Mouse (Mus musculus): Measurements from ENCODE around the gene Tshr.
A peak's percentile ranks its signal among the peaks of the same experiment; 100 is the strongest.

Gene Tshr

DNA sequence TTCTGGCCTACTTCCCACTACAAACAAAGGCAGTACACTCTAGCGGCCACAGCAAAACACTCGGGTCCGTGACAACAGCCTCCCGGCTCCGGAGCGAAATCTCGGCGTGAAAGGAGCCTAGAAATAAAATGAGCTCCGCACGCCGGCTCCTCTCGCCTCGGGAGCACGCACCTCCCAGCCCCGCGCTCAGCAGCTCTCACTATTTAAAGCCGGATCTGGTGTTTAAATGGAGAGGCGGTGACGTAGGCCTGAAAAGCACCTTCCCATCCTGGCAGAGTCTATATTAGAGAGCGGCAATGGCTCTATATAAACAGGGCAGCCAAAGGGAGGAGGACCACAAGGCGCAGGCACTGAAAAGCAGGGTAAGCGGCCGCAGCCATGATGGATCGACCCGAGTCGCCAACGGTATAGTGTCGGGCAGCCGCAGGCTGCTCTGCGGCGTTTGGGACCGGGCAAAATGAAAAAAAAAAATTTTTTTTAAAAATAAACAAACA is 203.9 kb downstream of the Tshr start:
- peak; percentile 84 for DNase-seq (ENCODE audit: low read depth)

DNA sequence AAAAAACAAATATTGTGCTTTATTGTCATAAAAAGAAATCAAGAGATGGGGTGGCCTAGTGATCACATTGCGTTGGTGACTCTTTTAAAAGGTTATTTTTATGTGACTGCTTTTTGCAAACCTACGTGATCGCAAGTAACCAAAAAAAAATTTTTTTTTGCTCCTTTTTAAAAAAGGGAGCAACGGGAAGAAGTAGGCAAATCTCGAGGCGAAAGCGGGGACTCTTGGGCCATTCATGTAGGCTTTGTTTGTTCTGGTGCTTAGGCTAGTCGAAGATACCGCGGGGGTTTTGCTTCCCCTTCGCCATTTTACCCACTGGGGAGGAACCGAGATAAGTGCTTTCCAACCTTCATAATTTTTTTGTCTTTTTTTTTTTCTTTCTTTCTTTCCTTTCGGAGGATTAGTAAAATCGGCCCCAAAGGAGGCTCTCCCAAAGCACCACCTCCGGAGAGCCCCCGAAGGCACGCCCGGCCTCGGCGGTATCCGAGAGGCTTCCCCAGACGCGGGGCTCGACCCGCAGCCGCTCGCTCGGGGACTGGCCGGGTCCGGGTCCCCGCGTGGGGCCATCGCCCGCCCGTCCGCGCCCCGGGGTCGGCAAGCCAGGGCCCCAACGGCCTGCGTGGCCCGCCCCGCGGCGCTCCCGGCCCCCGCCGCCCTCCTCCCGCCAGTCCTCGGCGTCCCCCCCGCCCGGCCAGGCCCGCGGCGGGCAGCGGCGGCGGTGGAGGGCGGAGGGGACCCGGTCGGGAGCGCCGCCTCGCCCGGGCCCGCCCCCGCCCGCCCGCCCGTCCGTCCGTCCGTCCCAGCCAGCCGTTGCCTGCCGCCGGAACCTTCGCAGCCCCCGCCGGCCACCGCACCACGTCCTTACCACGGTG is 204.5 kb downstream of the Tshr start:
- DNase-seq (ENCODE audit: low read depth) = no peak

DNA sequence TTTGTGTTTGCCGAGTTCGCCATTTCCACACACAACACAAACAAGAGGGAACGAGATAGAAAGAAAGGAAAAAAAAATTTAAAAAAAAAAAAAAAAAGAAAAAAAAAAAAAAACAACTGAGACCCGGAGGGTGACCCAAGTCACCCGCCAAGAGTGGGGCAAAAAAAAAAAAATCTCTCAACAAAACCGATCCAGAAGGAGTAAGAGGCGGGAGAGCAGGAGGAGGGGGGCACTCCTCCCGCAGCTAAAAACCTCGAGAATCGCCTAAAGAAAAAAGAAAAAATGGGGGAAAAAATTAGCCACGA is 205.1 kb downstream of the Tshr start:
- DNase-seq (ENCODE audit: low read depth) = no peak

DNA sequence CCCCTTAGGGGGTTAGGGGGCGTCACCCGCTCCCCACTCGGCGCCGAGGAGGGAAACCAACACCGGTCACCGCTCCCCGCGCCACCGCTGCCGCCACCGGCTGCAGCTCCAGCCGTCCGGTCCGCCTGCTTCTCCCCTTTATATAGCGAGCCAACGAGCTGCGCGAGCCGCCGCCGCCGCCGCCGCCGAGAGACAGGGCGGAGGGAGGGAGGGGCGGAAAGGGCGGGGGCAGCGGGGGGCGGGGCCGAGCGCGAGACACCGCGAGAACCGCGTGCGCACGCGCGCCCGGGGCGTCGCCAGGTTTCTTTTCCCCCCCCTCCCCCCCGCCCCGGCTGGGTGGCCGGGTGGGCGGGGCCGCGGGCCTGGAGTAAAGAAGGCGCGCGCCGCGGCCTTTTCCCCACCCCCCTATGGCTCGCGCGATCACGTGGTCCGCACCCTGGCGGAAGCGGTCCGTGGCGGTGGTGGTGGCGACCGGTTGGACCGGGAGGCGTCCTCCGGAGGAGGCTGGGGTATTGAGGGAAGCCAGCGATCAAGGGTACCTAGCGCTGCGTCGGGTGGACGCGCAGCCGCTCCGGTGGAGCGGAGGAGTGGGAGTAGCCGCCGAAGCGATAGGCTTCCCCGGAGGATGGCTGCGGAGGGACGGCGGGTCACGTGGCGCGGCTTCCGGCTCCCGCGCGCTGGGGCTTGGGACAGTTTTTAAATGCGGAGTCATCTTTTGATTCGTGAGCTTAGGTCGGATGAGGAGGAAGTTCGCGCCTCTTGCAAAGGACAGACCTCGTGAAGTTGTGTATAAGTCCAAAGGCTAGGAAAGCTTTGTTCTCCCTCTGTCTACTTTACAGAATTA is 205.7 kb downstream of the Tshr start, which contains the start of gene Gtf2a1:
TSS of gene Gtf2a1 (minus strand) at position 641 of the 844 bp plus-strand sequence.
- DNase-seq (ENCODE audit: low read depth) = peak; percentile 63

GRCm38 (mm10) chr12:91590716-91591115 is 206.4 kb downstream of the Tshr start:
- peak; percentile 51 for DNase-seq (ENCODE audit: low read depth)

DNA sequence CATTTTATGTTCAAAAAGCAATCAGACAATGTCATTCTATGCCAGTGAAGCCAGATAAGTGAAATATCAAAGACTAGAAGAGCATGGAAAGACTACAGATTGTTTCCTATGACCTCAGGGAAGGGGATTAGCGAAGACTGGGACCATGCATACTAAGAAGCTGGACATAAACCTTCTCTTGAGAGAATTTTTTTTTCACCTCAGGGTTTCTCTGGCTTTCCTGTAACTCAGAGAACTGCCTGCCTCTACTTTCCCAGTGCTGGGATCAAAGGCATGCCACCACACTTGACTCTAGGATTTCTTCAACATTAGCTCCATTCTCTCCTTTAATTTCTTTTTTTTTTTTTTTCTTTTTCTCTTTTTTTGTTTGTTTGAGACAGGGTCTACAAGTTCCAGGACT is 206.8 kb downstream of the Tshr start:
- DNase-seq (ENCODE audit: low read depth) = no peak

DNA sequence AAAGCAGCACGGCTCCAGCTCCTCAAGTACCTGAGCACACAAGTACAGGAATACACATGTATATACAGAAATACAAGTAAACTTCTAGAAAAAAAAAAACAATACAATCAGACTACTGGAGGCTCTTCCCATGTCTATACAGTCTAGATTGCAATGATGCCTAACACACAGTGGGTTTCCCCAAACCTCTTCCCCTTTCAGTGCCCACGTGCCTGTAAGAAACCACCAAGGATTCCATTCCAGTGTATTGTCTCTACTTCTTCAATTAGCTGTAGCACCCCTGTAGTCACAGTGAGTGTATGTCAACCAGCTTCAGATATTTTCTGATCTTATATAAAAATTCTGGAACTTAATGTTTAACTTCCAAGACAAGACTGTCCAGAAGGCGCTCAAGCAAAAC is 207.8 kb downstream of the Tshr start:
- DNase-seq (ENCODE audit: low read depth) = no peak

All from fibroblast of lung, adult 2 months (primary cell).